Mouse (Mus musculus) thymus, postnatal 36 days (tissue): ENCODE results near the gene Cyp2b23.
"Not testable (repeated sequence)": the region's sequence is repeated elsewhere in the genome, so short reads cannot be mapped to it uniquely, and the experiment has no call there.

Experiments used
- DNase-seq, 2 experiments: peaks; one replicate each; pipeline ENCODE4 v3.0.0; 2022; ENCODE audit warnings: mixed read lengths in 2 of 2

Cyp2b23 gene

GRCm38 (mm10) chr7:26686337-26686736 lies at the start of gene Cyp2b23:
Gene Cyp2b23 (minus strand): TSS chr7:26686437.
- no peak for DNase-seq

DNA sequence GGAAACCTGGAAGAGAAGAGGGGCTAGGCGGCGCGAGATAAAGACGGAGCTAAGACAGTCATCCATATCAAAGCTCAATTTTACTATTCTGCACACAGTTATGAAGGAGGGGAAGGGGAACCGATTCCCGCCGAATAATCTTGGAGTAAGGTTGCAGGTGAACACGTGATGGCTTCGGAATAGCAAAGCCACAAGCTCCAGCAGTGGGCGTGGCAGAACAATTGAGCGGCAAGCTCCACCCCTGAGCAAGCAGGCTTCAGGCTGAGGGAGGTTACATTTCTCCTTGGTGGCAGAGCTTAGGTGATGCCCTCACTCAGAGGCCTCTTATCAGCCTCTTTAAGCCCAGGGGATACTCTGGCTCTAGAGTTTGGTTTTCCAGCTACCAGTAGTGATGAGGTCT lies 24.8 kb upstream of the Cyp2b23 start:
- no peak for DNase-seq

- no peak for DNase-seq
Measured at GRCm38 (mm10) chr7:26707061-26707460, 20.8 kb upstream of the Cyp2b23 start.

- DNase-seq = not testable (repeated sequence)
Measured at GRCm38 (mm10) chr7:26706191-26706590, 20.0 kb upstream of the Cyp2b23 start.

GRCm38 (mm10) chr7:26700151-26700550 lies 13.9 kb upstream of the Cyp2b23 start:
- no peak for DNase-seq

- no peak for DNase-seq
Measured at GRCm38 (mm10) chr7:26685713-26686112, 524 bp downstream of the Cyp2b23 start.

DNA sequence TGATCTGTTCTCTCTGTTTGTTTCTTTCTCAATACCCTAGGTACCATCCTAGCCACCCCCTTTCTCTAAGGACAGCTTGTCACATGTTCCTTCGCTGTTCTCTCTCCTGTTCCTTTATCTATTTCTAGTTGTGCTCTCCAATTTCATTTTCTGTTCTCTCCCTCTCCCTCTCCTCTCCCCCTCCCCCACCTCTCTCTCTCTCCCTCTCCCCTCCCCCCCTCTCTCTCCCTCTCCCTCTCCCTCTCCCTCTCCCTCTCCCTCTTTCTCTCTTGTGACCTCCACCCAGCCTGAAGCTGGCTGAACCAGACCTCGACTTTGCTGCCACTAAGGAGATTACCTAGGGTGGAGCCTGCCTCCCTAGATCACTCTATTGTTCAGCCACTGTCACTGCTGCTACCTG lies 18.8 kb downstream of the Cyp2b23 start:
- DNase-seq = not testable (repeated sequence)

- no peak for DNase-seq
Measured at GRCm38 (mm10) chr7:26666011-26666410, 20.2 kb downstream of the Cyp2b23 start.

GRCm38 (mm10) chr7:26618364-26618763 lies 67.9 kb downstream of the Cyp2b23 start, which contains the start of gene Vmn1r185:
Gene Vmn1r185 (minus strand): TSS chr7:26618464.
- not testable (repeated sequence) for DNase-seq
